Mouse (Mus musculus): ENCODE measurements around the gene Gpc6.

- no peak for TF ChIP-seq CTCF (IDR thresholded peaks at IDR 0.05; ENCODE audit: low read depth, low read length)
- TF ChIP-seq POLR2A (IDR thresholded peaks at IDR 0.05; ENCODE audit: borderline replicate concordance, low read depth, low read length), result no peak
These were observed 985.2 kb downstream of the Gpc6 start for GRCm38 (mm10) chr14:117910323-117910722.

All from bone marrow macrophage, adult 2 months (primary cell).